Mouse (Mus musculus) embryonic facial prominence, embryonic 15.5 days (tissue): ENCODE measurements around the gene Agbl4. TPM values are rescaled to one million over a fixed set of nuclear protein-coding genes. Genes with fewer than 3 reads are reported as not detected.

Experiments used
- ATAC-seq: fragments of 200-750 bp; cut with Nextera tagmentation; 2 replicates; pipeline ENCODE4 v1.8.0; 2017; ENCODE audit warnings: low read depth, moderate TSS enrichment; ENCODE audit not compliant: insufficient number of reproducible peaks, low FRiP score, low TSS enrichment
- H3K27ac ChIP-seq: fragments of 300-500 bp; sonication (generic); replicated peaks from 2 replicates; pipeline ENCODE4 v1.5.1; 2015; ENCODE audit warnings: mild to moderate bottlenecking, inconsistent platforms
- H3K27me3 ChIP-seq: fragments of 300-500 bp; sonication (generic); 2 replicates; pipeline ENCODE4 v1.6.1; 2015; ENCODE audit warnings: inconsistent platforms
- H3K36me3 ChIP-seq: fragments of 300-500 bp; sonication (generic); 2 replicates; pipeline ENCODE4 v1.6.1; 2015; ENCODE audit warnings: mild to moderate bottlenecking, inconsistent platforms
- H3K4me1 ChIP-seq: fragments of 300-500 bp; sonication (generic); 2 replicates; pipeline ENCODE4 v1.6.1; 2015; ENCODE audit warnings: inconsistent platforms
- H3K4me2 ChIP-seq: fragments of 300-500 bp; sonication (generic); replicated peaks from 2 replicates; pipeline ENCODE4 v1.6.1; 2015; ENCODE audit warnings: mild to moderate bottlenecking, inconsistent platforms
- H3K4me3 ChIP-seq: fragments of 300-500 bp; sonication (generic); replicated peaks from 2 replicates; pipeline ENCODE4 v1.5.1; 2015; ENCODE audit warnings: mild to moderate bottlenecking, inconsistent platforms
- H3K9ac ChIP-seq: fragments of 300-500 bp; sonication (generic); 2 replicates; pipeline ENCODE4 v1.6.1; 2015; ENCODE audit warnings: inconsistent platforms
- H3K9me3 ChIP-seq: fragments of 300-500 bp; sonication (generic); replicated peaks from 2 replicates; pipeline ENCODE4 v1.6.1; 2016; ENCODE audit warnings: inconsistent platforms
- WGBS: fragments of 180-500 bp; shearing (Covaris S2); methylation state at CpG from one replicate; pipeline ENCODE4 v1.1.7; 2015; 5-methylcytosine and 5-hydroxymethylcytosine counted together
- polyA plus RNA-seq: library from polyadenylated mRNA; unstranded; fragments of >200 nt; fragmentation: Nextera tagmentation; extraction: Ambion mirVana; gene quantifications from 2 replicates; pipeline ENCODE4 v1.2.1, GENCODE M21; 2015

Gene Agbl4
- polyA plus RNA-seq, 1 experiment from 2014 or later: 2.0 TPM

DNA sequence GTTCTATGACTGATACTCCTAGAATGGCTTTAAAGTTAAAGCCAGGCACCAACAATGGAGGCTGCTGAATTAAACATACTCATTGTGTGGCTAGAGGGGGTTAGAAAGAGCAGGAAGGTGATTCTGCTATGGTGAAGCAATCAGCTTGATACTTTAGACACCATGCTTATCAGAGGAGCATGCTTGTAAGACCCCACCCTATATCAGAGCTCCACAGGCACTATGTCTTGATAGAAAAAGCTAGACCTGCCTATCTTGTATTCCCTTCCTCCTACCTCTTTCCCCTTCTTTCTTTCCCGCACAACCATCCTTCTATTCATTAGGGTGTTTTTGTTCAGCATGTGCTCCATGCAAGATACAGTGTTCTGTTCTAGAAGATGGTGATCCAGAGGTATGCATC, 1104.0 kb downstream of the Agbl4 start:
- H3K4me3 ChIP-seq: no peak overlapping the region
- H3K27me3 ChIP-seq: no peaks in the 10 kb centered on the region
- no peak overlapping the region for H3K4me2 ChIP-seq
- no peak overlapping the region for H3K27ac ChIP-seq
- no peaks in the 10 kb centered on the region for H3K4me1 ChIP-seq
- 96% methylated on average over 1 of the region's 1 CpGs for WGBS
- no peaks in the 10 kb centered on the region for H3K9me3 ChIP-seq
- no peak overlapping the region for H3K9ac ChIP-seq
- no peaks in the 10 kb centered on the region for H3K36me3 ChIP-seq
- ATAC-seq: no peak

DNA sequence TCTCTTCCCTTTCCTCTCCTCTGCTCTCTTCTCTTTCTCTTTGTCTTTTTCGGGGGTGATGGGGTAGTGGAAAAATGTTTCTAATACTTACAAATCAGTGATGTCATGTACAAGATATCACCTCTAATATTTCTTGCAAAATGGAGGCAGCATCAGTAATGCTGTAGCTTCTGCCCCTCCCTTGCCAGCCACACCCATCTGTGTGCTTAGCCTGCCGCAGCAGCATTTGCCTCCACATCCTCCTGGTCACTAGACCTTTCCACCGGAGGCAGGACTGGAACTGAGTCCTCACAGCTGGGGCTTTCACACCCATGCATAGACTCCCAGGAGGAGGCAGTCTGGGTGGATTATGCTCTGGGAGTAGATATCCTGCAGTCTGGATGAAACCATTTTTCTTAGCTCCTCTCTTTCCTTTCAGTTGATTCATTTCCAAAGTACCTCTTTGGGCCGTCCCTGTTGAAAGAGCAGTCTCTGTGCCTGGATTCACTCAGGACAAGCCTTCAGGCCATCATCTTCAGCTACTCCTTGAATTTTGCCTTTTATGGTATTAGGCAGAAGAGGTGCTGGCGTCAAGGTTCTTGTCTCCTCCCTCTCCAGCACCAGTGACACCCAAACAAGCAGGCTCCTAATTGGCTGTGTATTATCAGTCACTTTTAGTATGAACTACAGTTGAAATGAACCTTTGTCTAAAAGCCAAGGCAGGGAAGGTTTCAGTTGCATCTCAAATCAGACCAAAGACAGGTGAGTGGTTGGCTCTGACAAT, 1105.7 kb downstream of the Agbl4 start:
- Histone ChIP-seq H3K36me3 (no peaks in the 10 kb centered on the region), H3K4me1 (no peaks in the 10 kb centered on the region), H3K27ac (no peak overlapping the region), H3K4me2 (no peak overlapping the region), H3K9ac (no peak overlapping the region), H3K27me3 (no peaks in the 10 kb centered on the region), H3K4me3 (no peak overlapping the region), H3K9me3 (no peaks in the 10 kb centered on the region)
- no peak for ATAC-seq
- 63% methylated on average over 5 of the region's 5 CpGs for WGBS

DNA sequence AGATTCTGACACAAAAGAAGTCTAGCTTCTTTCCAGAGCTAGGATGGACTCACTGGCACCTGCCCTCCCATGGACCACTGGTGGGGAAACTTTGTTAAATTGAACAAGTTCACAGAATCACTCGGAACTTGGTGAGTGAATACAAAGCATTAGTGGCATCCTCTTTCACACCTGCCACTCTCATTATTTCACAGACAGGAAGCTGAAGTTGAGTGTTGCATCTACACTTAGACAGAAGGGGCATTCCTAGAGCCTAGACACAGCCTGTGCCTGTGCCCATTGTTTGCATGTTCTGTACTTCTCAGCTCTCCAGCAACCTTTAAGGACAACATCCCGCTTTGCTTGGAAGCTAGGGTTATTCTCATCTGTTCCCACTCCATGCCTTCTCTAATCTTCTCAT, 1107.5 kb downstream of the Agbl4 start:
- Histone ChIP-seq H3K9ac (no peak overlapping the region), H3K4me3 (no peak overlapping the region), H3K27ac (no peak overlapping the region), H3K4me1 (no peaks in the 10 kb centered on the region), H3K4me2 (no peak overlapping the region), H3K36me3 (no peaks in the 10 kb centered on the region), H3K9me3 (no peaks in the 10 kb centered on the region), H3K27me3 (no peaks in the 10 kb centered on the region)
- 77% methylated on average over 2 of the region's 2 CpGs for WGBS
- ATAC-seq: no peak

DNA sequence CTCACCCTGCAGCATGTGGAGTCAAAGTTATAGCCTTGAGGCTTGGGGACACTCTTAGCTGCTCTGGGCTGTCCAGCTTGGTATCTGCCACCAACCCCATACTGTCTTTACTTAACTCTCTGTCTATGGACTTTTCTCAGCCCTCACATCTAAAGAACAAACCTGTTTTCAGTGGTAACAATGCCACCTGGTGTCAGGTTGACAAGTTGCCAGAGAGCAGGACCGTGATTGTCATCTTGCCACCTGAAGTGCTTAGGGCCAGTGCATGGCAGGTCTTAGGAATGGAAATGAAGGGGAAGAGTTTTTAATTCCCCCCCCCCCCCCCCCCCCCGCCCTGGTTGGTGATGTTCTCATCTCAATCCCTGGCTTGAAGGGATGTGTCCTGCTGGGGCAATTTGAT, 1112.7 kb downstream of the Agbl4 start:
- ATAC-seq: no peak
- H3K4me3 ChIP-seq: no peak overlapping the region
- WGBS: 19% methylated on average over 2 of the region's 2 CpGs
- H3K4me1 ChIP-seq: peaks cover 6% of the 10 kb centered on the region; the same call in 1 of the 2 replicates
- no peak overlapping the region for H3K9ac ChIP-seq
- no peak overlapping the region for H3K4me2 ChIP-seq
- no peaks in the 10 kb centered on the region for H3K9me3 ChIP-seq
- H3K27me3 ChIP-seq: no peaks in the 10 kb centered on the region
- no peaks in the 10 kb centered on the region for H3K36me3 ChIP-seq
- no peak overlapping the region for H3K27ac ChIP-seq

DNA sequence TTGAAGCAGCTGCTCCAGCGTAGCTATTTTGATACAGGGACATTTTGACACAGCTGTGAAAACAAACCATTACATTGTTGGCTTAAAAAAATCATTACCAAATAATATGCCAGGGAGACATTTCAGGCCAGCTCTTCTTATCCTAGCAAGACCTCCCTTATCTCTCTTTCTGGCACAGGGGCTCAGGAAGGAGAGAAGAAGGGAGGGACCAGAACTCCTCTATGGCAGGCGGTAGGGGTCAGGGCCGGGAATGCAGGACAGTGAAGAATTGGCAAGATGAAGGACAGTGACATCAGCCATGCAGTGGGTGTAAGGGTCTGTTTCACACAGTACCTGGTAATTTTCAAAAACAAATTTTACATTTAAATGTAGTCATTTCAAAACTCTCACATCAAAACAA, 1116.5 kb downstream of the Agbl4 start:
- peaks cover 14% of the 10 kb centered on the region; the same call in 1 of the 2 replicates for H3K4me1 ChIP-seq
- no peaks in the 10 kb centered on the region for H3K36me3 ChIP-seq
- H3K4me3 ChIP-seq: no peak overlapping the region
- H3K9ac ChIP-seq: no peak overlapping the region
- no peak for ATAC-seq
- no peaks in the 10 kb centered on the region for H3K27me3 ChIP-seq
- H3K27ac ChIP-seq: no peak overlapping the region
- no peaks in the 10 kb centered on the region for H3K9me3 ChIP-seq
- H3K4me2 ChIP-seq: no peak overlapping the region
- 69% methylated on average over 3 of the region's 3 CpGs for WGBS

DNA sequence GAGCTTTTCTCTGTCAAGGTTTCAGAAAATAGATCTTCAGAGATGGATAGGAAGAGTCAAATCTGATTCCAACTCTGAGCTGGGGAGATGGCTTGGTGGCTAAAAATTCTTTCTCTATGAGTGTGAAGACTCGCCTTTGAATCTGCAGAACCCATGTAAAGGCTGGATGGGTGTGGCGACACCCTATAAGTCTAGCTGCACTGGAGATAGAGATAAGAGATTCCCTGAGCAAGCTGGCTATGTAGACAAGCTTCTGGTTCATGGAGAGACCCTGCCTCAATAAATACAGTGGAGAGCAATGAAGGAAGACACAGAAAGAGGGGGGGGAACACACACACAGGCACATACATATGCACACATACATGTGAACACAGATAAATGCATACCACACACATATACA, 1118.7 kb downstream of the Agbl4 start:
- ATAC-seq: no peak
- Histone ChIP-seq H3K4me2 (no peak overlapping the region), H3K9ac (no peak overlapping the region), H3K27ac (peak overlapping the region; percentile 28; the same call in 1 of the 2 replicates), H3K27me3 (no peaks in the 10 kb centered on the region), H3K4me3 (no peak overlapping the region), H3K9me3 (no peaks in the 10 kb centered on the region), H3K4me1 (peaks cover 14% of the 10 kb centered on the region; the same call in 1 of the 2 replicates), H3K36me3 (no peaks in the 10 kb centered on the region)
- 89% methylated on average over 2 of the region's 2 CpGs for WGBS

DNA sequence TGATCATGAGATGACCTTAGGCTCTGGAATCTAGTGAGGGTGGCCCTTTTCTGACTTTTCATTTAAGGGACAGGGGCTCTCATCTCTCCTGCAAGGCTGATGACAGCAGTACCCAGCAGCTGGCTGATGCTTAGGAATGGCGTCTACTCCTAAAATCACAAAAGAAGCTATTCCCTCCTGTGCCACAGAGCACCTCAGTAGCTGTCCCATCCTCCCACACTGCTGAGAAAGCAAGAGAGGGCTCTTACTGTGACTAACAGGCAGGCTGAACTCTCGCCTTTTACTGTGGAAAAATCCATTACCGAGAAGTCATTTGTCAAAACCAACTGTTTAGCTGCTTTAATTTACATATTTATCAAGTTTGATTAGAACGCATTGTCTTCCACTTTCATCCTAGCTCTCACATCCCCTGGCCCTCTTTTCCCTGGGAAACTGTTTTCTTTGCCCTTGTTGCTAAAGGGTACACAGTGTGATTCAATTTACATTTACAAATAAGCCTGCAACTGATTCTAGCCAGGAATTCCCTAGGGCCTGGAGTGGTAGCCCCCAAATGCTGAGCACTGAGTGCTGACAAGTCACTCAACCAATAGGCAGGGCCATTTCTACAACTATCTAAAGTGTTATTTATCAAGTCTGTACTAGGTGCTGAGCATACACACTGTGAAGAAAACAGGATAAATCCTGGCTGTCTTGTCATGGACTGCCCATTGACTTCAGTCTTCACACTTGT, 1119.8 kb downstream of the Agbl4 start:
- no peak overlapping the region for H3K4me2 ChIP-seq
- H3K9me3 ChIP-seq: no peaks in the 10 kb centered on the region
- no peak for ATAC-seq
- H3K9ac ChIP-seq: no peak overlapping the region
- no peak overlapping the region for H3K27ac ChIP-seq
- peaks cover 14% of the 10 kb centered on the region; the same call in 1 of the 2 replicates for H3K4me1 ChIP-seq
- no peaks in the 10 kb centered on the region for H3K36me3 ChIP-seq
- 55% methylated on average over 4 of the region's 4 CpGs for WGBS
- H3K4me3 ChIP-seq: no peak overlapping the region
- no peaks in the 10 kb centered on the region for H3K27me3 ChIP-seq

DNA sequence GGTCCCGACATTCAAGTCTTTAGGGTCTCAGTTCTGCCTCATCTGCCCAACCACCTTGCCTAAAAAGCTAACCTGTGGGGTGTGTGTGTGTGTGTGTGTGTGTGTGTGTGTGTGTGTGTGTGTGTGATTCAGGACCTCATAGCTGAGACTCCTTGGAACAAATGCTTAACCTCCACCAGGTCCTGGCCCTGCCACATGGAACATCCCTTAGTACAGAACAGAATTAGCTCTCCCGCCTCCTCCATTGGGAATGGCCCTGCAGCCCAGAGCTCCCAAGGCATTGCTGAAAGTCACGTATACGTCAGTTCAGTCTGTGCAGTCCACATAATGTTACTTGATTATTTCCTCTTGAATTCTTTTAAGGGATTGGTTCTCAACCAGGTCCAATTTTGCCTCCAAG, 1120.7 kb downstream of the Agbl4 start:
- Histone ChIP-seq H3K9me3 (no peaks in the 10 kb centered on the region), H3K4me1 (peaks cover 14% of the 10 kb centered on the region; the same call in 1 of the 2 replicates), H3K9ac (no peak overlapping the region), H3K4me3 (no peak overlapping the region), H3K27ac (no peak overlapping the region), H3K36me3 (no peaks in the 10 kb centered on the region), H3K4me2 (no peak overlapping the region), H3K27me3 (no peaks in the 10 kb centered on the region)
- WGBS: 85% methylated on average over 4 of the region's 4 CpGs
- no peak for ATAC-seq

DNA sequence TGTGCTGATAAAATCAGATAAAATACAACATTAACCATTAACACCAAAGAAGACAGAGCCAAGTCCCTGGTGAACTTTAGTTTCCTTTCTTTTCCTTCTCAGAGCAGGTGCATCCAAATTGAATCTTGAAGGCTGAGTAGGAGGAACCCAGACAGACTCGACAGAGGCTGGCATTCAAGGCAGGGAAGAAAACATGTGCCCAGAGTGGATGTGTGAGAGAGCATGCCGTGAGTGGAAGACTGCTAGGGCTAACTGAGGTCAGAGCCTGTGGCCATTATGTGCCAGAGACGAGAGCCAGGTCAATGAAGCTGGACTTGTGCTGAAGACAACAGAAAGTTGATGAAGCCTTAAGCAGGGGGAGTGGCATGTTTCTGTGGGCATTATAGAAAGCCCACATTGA, 1121.8 kb downstream of the Agbl4 start:
- H3K4me3 ChIP-seq: no peak overlapping the region
- no peaks in the 10 kb centered on the region for H3K36me3 ChIP-seq
- ATAC-seq: no peak
- no peak overlapping the region for H3K9ac ChIP-seq
- WGBS: 65% methylated on average over 3 of the region's 3 CpGs
- H3K27ac ChIP-seq: no peak overlapping the region
- H3K9me3 ChIP-seq: no peaks in the 10 kb centered on the region
- no peaks in the 10 kb centered on the region for H3K27me3 ChIP-seq
- peaks cover 14% of the 10 kb centered on the region; the same call in 1 of the 2 replicates for H3K4me1 ChIP-seq
- no peak overlapping the region for H3K4me2 ChIP-seq

DNA sequence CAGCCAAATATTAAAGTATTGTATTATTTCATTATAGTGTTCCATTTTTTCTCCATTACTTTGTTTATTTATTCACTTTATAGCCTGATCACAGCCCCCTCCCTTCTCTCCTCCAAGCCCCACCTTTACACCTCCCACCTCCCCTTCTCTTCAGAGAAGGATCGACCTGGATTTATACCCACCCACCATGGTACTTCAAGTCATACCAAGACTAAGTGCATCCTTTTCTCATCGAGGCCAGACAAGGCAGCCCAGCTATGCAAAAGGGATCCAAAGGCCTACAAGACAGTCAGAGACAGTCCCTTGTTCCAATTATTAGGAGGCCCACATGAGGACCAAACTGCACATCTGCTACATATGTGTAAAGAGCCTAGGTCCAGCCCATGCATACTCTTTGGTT, 1122.5 kb downstream of the Agbl4 start:
- Histone ChIP-seq H3K9me3 (no peaks in the 10 kb centered on the region), H3K4me1 (peaks cover 9% of the 10 kb centered on the region; the same call in 1 of the 2 replicates), H3K4me2 (no peak overlapping the region), H3K36me3 (no peaks in the 10 kb centered on the region), H3K27ac (no peak overlapping the region), H3K27me3 (no peaks in the 10 kb centered on the region), H3K9ac (no peak overlapping the region), H3K4me3 (no peak overlapping the region)
- ATAC-seq: no peak
- WGBS: 84% methylated on average over 2 of the region's 2 CpGs

DNA sequence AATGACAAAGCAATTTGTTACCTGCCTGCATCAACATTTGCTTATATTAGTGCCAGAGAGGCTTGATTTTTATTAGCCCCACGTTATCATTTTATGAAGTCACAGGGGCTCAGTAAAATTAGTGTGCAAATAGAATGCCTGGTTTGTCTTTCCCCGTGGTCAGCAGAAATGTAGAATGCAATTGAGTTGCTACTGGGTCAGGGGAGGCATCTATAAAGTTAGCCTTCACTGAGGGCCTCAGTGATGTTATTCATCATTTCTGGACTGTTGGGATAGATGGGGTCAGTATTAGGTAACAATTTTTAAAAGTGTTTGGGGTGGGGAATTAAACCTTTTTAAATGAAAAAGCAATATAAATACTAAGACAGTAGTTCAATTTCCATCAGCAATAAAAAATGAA, 1125.5 kb downstream of the Agbl4 start:
- 60% methylated on average over 2 of the region's 2 CpGs for WGBS
- H3K27ac ChIP-seq: no peak overlapping the region
- no peak overlapping the region for H3K4me2 ChIP-seq
- H3K4me1 ChIP-seq: no peaks in the 10 kb centered on the region
- H3K36me3 ChIP-seq: no peaks in the 10 kb centered on the region
- ATAC-seq: no peak
- H3K9me3 ChIP-seq: no peaks in the 10 kb centered on the region
- no peak overlapping the region for H3K4me3 ChIP-seq
- H3K27me3 ChIP-seq: no peaks in the 10 kb centered on the region
- H3K9ac ChIP-seq: no peak overlapping the region
